Mouse (Mus musculus): ENCODE results near the gene Cdk20. TPM values are rescaled to one million over a fixed set of nuclear protein-coding genes. Genes with fewer than 3 reads are reported as not detected.
"Not testable (repeated sequence)": the region's sequence is repeated elsewhere in the genome, so short reads cannot be mapped to it uniquely, and the experiment has no call there.

Cdk20 gene
- polyA plus RNA-seq, 1 experiment from 2014 or later, result 12.6 TPM

DNA sequence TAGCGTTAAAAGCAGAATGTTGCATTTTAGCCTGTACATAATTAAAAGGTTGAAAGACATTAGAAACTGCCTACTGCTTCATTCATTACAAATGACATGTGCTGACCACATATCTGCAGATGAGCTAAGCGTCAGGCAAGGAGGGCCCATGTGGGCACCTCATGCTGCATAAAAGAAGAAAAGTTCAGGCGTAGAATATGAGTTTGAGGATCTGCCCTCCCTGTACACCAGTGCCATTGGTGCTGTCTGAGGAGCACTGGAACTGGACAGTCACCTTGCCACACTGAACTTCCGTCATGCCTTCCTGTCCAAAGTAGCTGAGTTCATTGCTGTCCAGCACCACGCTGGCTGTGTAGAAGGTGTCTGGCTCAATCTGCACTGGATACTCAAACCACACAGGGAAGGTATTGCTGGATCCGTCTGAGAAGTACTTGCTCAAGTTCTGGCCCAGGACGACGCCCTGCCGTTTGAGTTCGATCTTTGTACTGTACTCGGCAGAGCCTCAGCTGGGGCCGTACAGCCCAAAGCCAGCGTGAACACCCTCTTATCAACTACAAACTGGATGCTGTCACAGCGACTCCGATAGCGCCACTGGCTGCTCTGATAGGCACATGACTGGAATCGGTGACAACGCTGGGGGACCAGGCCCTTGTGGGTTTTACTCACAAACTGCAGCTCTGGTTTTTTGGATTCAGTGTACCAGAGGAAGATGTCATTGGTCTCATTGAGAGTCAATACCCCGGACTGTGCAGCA, 25.3 kb downstream of the Cdk20 start:
- not testable (repeated sequence) for H3K4me3 ChIP-seq (ENCODE audit: low read length); H3K36me3 ChIP-seq (ENCODE audit: control insufficient read depth, insufficient read depth); H3K27ac ChIP-seq (ENCODE audit: low read length); H3K9ac ChIP-seq (ENCODE audit: low read length); H3K4me2 ChIP-seq (ENCODE audit: low read depth, low read length); H3K9me3 ChIP-seq (replicated peaks; ENCODE audit: control insufficient read depth, low read length); H3K27me3 ChIP-seq (ENCODE audit: control insufficient read depth, insufficient read depth, low read length); ATAC-seq (replicated peaks; ENCODE audit: extremely low read depth, insufficient read depth, low FRiP score); H3K4me1 ChIP-seq (ENCODE audit: control insufficient read depth, insufficient read depth, low read length)
- WGBS, result 71% methylated on average over 19 of the region's 19 CpGs

DNA sequence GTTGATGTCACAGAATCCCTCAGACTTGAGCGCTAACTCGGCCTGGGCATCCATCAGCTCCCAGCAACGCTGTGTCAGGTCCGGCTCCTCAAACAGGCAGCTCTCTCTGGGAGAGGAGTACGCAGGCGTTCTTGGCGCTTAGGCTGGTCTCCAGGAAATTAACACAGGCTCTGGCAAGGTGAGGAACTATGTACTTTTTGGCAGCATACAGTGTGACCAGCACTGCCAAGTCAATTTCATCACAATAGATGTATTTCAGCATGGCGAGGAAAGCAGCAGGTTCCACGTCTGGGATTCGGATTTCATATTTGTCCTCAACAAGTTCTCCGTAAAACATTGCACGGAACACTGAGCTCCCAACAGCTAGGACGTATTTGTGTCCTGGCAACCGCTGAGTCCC, 26.1 kb downstream of the Cdk20 start:
- 81% methylated on average over 14 of the region's 14 CpGs for WGBS
- H3K9me3 ChIP-seq (replicated peaks; ENCODE audit: control insufficient read depth, low read length), result 0 out of 2 replicates have a peak, but pooled peaks cover 2% of the 10 kb centered on the region
- H3K27ac ChIP-seq (ENCODE audit: low read length), result no peak overlapping the region
- no peak overlapping the region for H3K4me3 ChIP-seq (ENCODE audit: low read length)
- no peak overlapping the region for H3K4me2 ChIP-seq (ENCODE audit: low read depth, low read length)
- ATAC-seq (replicated peaks; ENCODE audit: extremely low read depth, insufficient read depth, low FRiP score), result no peak
- H3K4me1 ChIP-seq (ENCODE audit: control insufficient read depth, insufficient read depth, low read length), result no peaks in the 10 kb centered on the region
- no peak overlapping the region for H3K9ac ChIP-seq (ENCODE audit: low read length)
- H3K27me3 ChIP-seq (ENCODE audit: control insufficient read depth, insufficient read depth, low read length), result no peaks in the 10 kb centered on the region
- H3K36me3 ChIP-seq (ENCODE audit: control insufficient read depth, insufficient read depth), result no peaks in the 10 kb centered on the region

DNA sequence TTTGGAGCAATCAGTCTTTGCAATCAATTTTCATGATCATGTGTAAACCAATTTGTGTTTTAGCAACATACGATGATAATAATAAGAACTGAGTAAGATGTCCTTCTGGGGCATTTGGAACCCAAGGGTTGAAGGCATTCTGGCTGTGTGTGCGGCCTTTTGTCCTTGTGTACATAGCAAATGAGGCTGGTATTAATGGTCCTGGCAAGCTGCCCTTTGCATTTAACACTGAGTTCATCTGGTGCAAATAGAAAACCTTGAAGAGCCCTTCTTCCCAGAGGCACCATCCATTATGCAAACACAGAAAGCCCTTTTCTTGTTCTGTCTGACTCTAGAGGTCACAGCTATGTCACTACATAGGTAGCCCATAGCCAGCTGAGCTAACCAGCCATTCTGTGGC, 30.5 kb downstream of the Cdk20 start:
- no peaks in the 10 kb centered on the region for H3K4me1 ChIP-seq (ENCODE audit: control insufficient read depth, insufficient read depth, low read length)
- no peaks in the 10 kb centered on the region for H3K27me3 ChIP-seq (ENCODE audit: control insufficient read depth, insufficient read depth, low read length)
- WGBS, result 74% methylated on average over 2 of the region's 2 CpGs
- H3K9me3 ChIP-seq (replicated peaks; ENCODE audit: control insufficient read depth, low read length), result 0 out of 2 replicates have a peak, but pooled peaks cover 2% of the 10 kb centered on the region
- no peak overlapping the region for H3K4me3 ChIP-seq (ENCODE audit: low read length)
- no peak for ATAC-seq (replicated peaks; ENCODE audit: extremely low read depth, insufficient read depth, low FRiP score)
- H3K9ac ChIP-seq (ENCODE audit: low read length), result no peak overlapping the region
- H3K36me3 ChIP-seq (ENCODE audit: control insufficient read depth, insufficient read depth), result no peaks in the 10 kb centered on the region
- no peak overlapping the region for H3K27ac ChIP-seq (ENCODE audit: low read length)
- no peak overlapping the region for H3K4me2 ChIP-seq (ENCODE audit: low read depth, low read length)

DNA sequence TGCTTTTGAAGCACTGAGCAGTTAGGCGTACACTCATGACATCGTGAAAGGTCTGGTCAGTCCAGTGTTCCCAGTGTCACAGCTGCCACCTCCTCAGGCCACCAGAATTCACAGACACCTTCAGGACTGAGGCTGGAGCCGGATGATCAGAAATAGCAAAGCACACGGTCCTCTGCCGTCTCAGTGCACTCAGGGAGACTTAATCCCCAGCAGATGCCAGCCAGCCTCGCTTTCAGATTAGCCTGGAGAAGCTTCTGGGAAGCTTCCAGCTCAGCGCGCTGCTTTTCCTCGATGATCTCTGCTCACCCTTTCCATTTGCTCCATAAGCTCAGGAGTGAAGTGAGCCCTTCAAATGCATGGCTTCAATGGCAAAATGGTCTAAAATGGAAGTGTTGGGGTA, 33.1 kb downstream of the Cdk20 start:
- no peak for ATAC-seq (replicated peaks; ENCODE audit: extremely low read depth, insufficient read depth, low FRiP score)
- no peaks in the 10 kb centered on the region for H3K27me3 ChIP-seq (ENCODE audit: control insufficient read depth, insufficient read depth, low read length)
- H3K4me3 ChIP-seq (ENCODE audit: low read length), result no peak overlapping the region
- no peaks in the 10 kb centered on the region for H3K4me1 ChIP-seq (ENCODE audit: control insufficient read depth, insufficient read depth, low read length)
- no peak overlapping the region for H3K9ac ChIP-seq (ENCODE audit: low read length)
- no peak overlapping the region for H3K4me2 ChIP-seq (ENCODE audit: low read depth, low read length)
- 0 out of 2 replicates have a peak, but pooled peaks cover 2% of the 10 kb centered on the region for H3K9me3 ChIP-seq (replicated peaks; ENCODE audit: control insufficient read depth, low read length)
- WGBS, result 50% methylated on average over 9 of the region's 9 CpGs
- no peak overlapping the region for H3K27ac ChIP-seq (ENCODE audit: low read length)
- no peaks in the 10 kb centered on the region for H3K36me3 ChIP-seq (ENCODE audit: control insufficient read depth, insufficient read depth)

DNA sequence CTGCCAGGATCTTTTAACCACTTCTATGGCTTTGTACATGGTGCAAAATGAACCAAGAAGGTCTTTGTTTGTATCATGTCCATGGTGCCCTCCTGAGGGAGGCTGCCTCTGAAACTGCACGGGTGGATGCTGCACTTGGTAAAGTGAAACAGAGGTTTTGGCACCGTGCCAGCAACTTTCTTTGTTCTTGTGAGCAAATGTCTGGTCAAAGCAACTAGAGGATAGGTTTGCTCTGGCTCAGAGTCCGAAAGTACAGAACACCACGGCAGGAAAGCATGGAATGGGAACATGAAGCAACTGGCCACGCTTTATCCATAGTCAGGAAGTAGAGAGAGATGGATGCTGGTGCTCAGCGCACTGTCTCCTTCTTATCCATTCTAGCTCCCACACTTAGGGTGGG, 35.8 kb downstream of the Cdk20 start:
- Histone ChIP-seq H3K4me1 (ENCODE audit: control insufficient read depth, insufficient read depth, low read length) (no peaks in the 10 kb centered on the region), H3K27me3 (ENCODE audit: control insufficient read depth, insufficient read depth, low read length) (no peaks in the 10 kb centered on the region), H3K4me3 (ENCODE audit: low read length) (no peak overlapping the region), H3K9me3 (replicated peaks; ENCODE audit: control insufficient read depth, low read length) (no peaks in the 10 kb centered on the region), H3K27ac (ENCODE audit: low read length) (no peak overlapping the region), H3K9ac (ENCODE audit: low read length) (no peak overlapping the region), H3K4me2 (ENCODE audit: low read depth, low read length) (no peak overlapping the region), H3K36me3 (ENCODE audit: control insufficient read depth, insufficient read depth) (no peaks in the 10 kb centered on the region)
- 52% methylated on average over 6 of the region's 6 CpGs for WGBS
- no peak for ATAC-seq (replicated peaks; ENCODE audit: extremely low read depth, insufficient read depth, low FRiP score)

DNA sequence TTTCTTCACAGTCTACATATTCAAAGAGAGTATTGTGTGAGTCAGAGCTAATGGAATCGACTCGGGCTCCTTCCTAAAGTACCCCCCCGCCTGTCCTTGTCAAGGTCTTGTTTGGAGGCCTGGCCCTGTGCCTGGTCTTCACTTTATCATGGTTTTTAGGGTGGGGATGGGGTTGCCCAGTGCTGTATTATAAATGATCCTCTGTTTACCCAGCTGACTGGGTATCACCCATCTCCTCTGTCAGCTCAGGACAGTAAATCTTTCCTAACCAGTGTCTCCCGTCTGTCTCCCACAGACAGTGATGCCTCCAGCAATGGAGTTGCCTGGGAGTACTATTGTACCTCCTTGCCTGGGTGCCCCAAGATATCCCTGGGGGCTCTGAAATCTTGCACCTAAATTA, 45.9 kb downstream of the Cdk20 start:
- Histone ChIP-seq H3K4me3 (ENCODE audit: low read length) (no peak overlapping the region), H3K4me2 (ENCODE audit: low read depth, low read length) (no peak overlapping the region), H3K27ac (ENCODE audit: low read length) (no peak overlapping the region), H3K9ac (ENCODE audit: low read length) (no peak overlapping the region), H3K4me1 (ENCODE audit: control insufficient read depth, insufficient read depth, low read length) (no peaks in the 10 kb centered on the region), H3K9me3 (replicated peaks; ENCODE audit: control insufficient read depth, low read length) (no peaks in the 10 kb centered on the region), H3K27me3 (ENCODE audit: control insufficient read depth, insufficient read depth, low read length) (no peaks in the 10 kb centered on the region), H3K36me3 (ENCODE audit: control insufficient read depth, insufficient read depth) (no peaks in the 10 kb centered on the region)
- ATAC-seq (replicated peaks; ENCODE audit: extremely low read depth, insufficient read depth, low FRiP score), result no peak
- 54% methylated on average over 4 of the region's 4 CpGs for WGBS

DNA sequence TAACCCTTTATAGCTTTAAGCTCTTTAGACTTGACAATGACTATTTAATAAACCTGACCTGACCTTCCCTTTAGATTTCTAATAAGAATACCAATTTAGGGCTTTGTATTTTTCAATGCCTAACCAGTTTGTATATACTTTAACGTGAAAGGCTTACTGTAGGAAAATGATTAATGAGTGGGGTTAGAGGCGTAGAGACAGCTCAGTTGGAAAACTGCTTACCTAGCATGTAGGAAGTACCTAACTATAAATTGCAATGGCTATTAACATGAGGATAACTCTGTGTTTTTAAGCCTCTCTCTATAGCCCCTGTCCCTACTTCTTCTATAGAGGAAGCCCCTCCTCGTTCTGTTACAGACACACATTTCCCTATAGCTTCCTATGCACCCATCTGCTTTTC, 47.8 kb downstream of the Cdk20 start:
- WGBS, result 72% methylated on average over 3 of the region's 3 CpGs
- ATAC-seq (replicated peaks; ENCODE audit: extremely low read depth, insufficient read depth, low FRiP score), result no peak
- H3K9me3 ChIP-seq (replicated peaks; ENCODE audit: control insufficient read depth, low read length), result no peaks in the 10 kb centered on the region
- no peaks in the 10 kb centered on the region for H3K4me1 ChIP-seq (ENCODE audit: control insufficient read depth, insufficient read depth, low read length)
- no peaks in the 10 kb centered on the region for H3K36me3 ChIP-seq (ENCODE audit: control insufficient read depth, insufficient read depth)
- no peak overlapping the region for H3K4me2 ChIP-seq (ENCODE audit: low read depth, low read length)
- H3K9ac ChIP-seq (ENCODE audit: low read length), result no peak overlapping the region
- H3K27me3 ChIP-seq (ENCODE audit: control insufficient read depth, insufficient read depth, low read length), result no peaks in the 10 kb centered on the region
- no peak overlapping the region for H3K4me3 ChIP-seq (ENCODE audit: low read length)
- H3K27ac ChIP-seq (ENCODE audit: low read length), result no peak overlapping the region

DNA sequence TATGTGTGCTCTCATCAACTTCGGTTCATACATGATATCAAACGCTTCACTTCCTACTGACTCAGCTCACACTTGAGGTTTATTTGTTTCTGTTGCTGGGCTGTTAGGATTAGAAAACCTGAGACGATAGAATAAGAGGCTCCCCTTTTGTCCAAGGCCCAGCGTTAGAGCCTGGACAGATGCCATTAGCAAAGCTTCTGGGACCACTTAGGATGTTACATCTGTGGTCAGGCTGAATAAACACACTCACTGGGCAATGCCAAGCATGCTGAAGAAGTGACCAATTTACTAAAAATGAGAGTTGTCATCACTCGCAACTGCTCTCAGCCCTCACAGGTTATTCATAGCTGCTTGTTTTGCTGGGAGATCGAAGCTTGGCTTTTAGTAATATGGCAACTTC, 57.8 kb downstream of the Cdk20 start:
- no peaks in the 10 kb centered on the region for H3K36me3 ChIP-seq (ENCODE audit: control insufficient read depth, insufficient read depth)
- H3K4me2 ChIP-seq (ENCODE audit: low read depth, low read length), result no peak overlapping the region
- H3K27ac ChIP-seq (ENCODE audit: low read length), result no peak overlapping the region
- H3K9ac ChIP-seq (ENCODE audit: low read length), result no peak overlapping the region
- ATAC-seq (replicated peaks; ENCODE audit: extremely low read depth, insufficient read depth, low FRiP score), result no peak
- H3K4me1 ChIP-seq (ENCODE audit: control insufficient read depth, insufficient read depth, low read length), result no peaks in the 10 kb centered on the region
- H3K27me3 ChIP-seq (ENCODE audit: control insufficient read depth, insufficient read depth, low read length), result no peaks in the 10 kb centered on the region
- no peaks in the 10 kb centered on the region for H3K9me3 ChIP-seq (replicated peaks; ENCODE audit: control insufficient read depth, low read length)
- 68% methylated on average over 6 of the region's 6 CpGs for WGBS
- no peak overlapping the region for H3K4me3 ChIP-seq (ENCODE audit: low read length)

All from heart, embryonic 16.5 days (tissue).